Mouse (Mus musculus): Measurements from ENCODE around the gene Rnf40.
A peak's percentile ranks its signal among the peaks of the same experiment; 100 is the strongest.

Rnf40 gene

GRCm38 (mm10) chr7:127588011-127588871 lies at the start of gene Rnf40, which contains the start of gene Ccdc189:
Rnf40 (plus strand) TSS chr7:127588767.
Ccdc189 (minus strand) TSS chr7:127588595.
- peak; percentile 95 for DNase-seq (ENCODE audit: low read depth, low spot score)

DNA sequence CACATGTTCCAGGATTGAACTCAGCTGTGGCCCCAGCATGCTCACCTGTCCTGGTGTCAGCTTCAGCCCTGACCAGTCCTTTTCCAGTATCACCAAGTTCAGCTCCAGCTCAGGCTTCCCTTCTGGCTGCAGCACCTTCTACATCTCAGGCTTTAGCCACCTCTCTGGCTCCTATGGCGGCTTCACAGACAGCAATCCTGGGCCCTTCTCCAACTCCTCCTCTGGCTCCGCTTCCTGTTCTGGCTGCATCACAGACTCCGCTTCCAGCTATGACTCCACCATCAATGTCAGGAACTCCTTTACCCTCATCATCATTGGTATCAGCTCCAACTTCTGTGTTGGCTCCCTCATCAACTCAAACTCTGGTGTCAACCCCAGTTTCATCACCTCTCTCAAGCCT lies 46.9 kb upstream of the Rnf40 start:
- DNase-seq (ENCODE audit: low read depth, low spot score), result no peak

DNA sequence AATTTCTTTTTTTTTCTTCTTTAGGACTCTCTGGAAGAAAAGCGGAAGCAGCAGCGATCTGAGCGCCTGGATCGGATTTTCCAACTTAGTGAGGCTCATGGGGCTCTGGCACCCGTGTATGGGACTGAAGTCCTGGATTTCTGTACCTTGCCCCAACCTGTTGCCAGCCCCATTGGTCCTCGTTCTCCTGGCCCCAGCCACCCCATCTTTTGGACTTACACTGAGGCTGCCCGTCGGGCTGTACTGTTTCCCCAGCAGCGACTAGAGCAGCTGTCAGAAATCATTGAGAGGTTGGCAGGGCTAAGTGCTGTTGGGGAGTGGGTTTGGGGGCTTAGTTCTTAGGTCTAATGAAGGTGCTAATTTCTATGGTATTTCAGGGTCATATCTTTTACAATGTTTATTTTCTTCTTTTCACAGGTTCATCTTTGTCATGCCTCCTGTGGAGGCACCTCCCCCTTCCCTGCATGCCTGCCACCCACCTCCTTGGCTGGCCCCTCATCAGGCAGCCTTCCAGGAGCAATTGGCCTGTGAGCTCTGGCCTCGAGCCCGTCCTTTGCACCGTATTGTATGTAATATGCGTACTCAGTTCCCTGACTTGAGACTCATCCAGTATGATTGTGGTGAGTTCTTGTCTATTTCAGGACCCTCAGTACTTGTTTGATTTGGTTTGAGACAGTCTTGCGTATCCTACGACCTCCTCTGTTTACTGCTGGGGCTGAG lies 39.3 kb upstream of the Rnf40 start:
- no peak for DNase-seq (ENCODE audit: low read depth, low spot score)

- no peak for DNase-seq (ENCODE audit: low read depth, low spot score)
Measured at GRCm38 (mm10) chr7:127551558-127551957, 37.0 kb upstream of the Rnf40 start.

DNA sequence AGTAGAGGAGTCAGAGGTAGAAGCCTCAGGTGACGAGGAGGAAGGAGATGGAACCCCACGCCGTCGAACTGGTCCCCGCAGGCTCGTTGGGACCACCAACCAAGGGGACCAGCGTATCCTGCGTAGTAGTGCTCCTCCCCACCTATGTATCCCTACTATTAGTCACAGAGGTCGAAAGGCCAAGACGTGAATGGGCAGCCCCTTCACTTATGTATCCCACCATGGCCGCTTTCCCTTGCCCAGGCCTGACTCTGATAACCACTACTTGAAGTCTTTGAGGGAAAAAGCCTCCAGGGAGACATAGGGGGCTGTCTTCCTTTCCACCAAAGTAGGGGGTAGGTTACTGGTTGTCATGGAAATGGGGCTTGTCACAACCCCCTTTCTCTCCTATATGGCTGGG lies 28.0 kb upstream of the Rnf40 start:
- DNase-seq (ENCODE audit: low read depth, low spot score), result no peak

GRCm38 (mm10) chr7:127561340-127561858 lies 27.2 kb upstream of the Rnf40 start, which contains the start of gene Tmem265:
Tmem265 (plus strand) TSS chr7:127561390.
- no peak for DNase-seq (ENCODE audit: low read depth, low spot score)

GRCm38 (mm10) chr7:127564381-127565150 lies 24.0 kb upstream of the Rnf40 start:
- no peak for DNase-seq (ENCODE audit: low read depth, low spot score)

GRCm38 (mm10) chr7:127572895-127573471 lies 15.6 kb upstream of the Rnf40 start, which contains the start of gene Phkg2:
Phkg2 (plus strand) TSS chr7:127573340.
- peak; percentile 90 for DNase-seq (ENCODE audit: low read depth, low spot score)

DNA sequence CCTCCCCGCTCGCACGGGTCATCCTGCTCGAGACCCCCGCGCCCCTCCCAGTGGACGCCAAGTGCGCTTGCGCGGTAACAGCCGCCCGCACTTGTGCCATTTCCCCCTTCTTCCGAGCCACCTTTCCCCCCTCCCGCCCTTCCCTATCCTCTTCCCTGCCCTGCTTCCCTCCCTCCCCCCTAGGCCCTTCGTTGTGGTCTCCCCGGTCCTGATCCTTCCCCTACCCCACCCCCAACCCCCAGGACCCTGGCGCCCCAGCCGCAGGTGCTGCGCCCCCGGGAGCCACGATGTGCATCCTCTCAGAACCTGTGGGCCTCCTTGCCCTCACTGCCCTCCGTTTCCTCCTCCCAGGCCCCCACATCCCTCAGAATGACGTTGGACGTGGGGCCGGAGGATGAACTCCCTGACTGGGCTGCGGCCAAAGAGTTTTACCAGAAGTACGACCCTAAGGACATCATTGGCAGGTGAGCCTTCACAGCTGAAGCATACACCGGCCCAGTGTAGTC lies 15.0 kb upstream of the Rnf40 start:
- no peak for DNase-seq (ENCODE audit: low read depth, low spot score)

DNA sequence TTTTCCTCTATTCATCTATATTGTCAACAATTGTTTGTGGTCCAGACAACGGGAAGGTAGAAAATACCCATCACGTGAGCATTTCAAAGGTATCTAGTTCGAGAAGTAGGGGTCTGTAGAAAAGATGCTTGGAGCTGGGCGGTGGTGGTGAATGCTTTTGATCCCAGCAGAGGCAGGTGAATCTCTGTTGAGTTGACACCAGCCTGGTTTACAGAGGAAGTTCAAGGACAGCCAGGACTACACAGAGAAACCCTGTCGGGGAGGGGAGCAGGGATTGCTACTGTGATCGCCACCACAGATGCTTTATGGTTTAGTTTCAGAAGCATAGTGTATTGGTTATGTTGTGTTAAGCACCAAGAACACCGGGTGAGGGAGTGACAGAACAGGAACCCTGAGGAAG lies 14.5 kb upstream of the Rnf40 start:
- DNase-seq (ENCODE audit: low read depth, low spot score), result no peak

- no peak for DNase-seq (ENCODE audit: low read depth, low spot score)
Measured at GRCm38 (mm10) chr7:127583260-127583659, 5.3 kb upstream of the Rnf40 start.

- no peak for DNase-seq (ENCODE audit: low read depth, low spot score)
Measured at GRCm38 (mm10) chr7:127585031-127585430, 3.5 kb upstream of the Rnf40 start.

DNA sequence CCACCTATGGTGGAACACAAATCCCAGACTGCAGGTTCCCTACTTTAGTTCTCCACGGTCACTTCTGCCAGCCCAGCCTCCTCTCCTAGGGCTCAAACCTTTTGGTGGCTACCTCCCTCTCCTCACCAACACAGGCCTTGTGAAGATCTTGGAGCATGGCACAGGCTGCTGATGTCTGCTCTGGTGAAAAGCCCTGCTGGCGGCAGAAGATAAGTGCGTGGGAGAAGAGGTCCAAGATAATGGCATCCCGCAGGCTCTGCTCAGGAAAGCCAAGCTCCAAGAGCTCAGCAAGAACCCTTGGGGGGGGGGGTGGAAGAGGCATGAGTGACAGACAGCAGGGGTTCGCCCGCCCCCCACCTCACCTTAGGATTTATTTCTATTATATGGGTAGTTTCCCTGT lies 2.4 kb upstream of the Rnf40 start:
- no peak for DNase-seq (ENCODE audit: low read depth, low spot score)

- DNase-seq (ENCODE audit: low read depth, low spot score), result no peak
Measured at GRCm38 (mm10) chr7:127587196-127587595, 1.4 kb upstream of the Rnf40 start.

- no peak for DNase-seq (ENCODE audit: low read depth, low spot score)
Measured at GRCm38 (mm10) chr7:127588901-127589300, 334 bp downstream of the Rnf40 start.

- no peak for DNase-seq (ENCODE audit: low read depth, low spot score)
Measured at GRCm38 (mm10) chr7:127589637-127590036, 1.1 kb downstream of the Rnf40 start.

DNA sequence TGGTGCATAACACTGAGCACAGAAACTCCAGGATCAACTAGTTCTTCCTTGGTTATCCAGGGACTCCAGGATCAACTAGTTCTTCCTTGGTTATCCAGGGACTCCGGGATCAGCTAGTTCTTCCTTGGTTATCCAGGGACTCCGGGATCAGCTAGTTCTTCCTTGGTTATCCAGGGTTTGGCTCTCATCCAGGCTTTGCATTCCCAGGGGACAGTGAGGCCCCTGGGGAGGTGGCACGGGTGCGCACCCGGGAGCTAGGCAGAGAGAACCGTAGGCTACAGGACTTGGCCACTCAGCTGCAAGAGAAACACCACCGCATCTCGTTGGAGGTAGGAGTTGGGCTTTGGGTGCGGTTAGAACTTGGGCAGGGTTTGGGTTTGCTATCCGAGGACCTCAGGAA lies 2.5 kb downstream of the Rnf40 start:
- DNase-seq (ENCODE audit: low read depth, low spot score), result no peak

GRCm38 (mm10) chr7:127592575-127592974 lies 4.0 kb downstream of the Rnf40 start:
- DNase-seq (ENCODE audit: low read depth, low spot score), result no peak

DNA sequence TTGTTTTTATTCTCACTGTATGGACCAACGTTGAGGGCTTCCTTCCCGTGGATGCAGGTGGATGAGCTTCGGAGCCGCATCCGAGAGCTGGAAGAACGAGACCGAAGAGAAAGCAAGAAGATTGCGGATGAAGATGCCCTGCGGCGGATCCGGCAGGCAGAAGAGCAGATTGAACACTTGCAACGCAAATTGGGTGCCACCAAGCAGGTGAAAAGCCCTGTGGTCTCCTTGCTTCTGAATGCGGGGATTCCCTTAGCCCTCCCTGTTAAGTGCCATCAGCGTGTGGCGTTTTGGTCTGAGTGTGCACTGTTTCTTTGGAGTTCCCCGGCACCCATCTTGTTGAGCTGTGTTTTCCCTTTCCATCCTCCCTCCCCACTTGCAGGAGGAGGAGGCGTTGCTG lies 8.2 kb downstream of the Rnf40 start:
- DNase-seq (ENCODE audit: low read depth, low spot score), result no peak

DNA sequence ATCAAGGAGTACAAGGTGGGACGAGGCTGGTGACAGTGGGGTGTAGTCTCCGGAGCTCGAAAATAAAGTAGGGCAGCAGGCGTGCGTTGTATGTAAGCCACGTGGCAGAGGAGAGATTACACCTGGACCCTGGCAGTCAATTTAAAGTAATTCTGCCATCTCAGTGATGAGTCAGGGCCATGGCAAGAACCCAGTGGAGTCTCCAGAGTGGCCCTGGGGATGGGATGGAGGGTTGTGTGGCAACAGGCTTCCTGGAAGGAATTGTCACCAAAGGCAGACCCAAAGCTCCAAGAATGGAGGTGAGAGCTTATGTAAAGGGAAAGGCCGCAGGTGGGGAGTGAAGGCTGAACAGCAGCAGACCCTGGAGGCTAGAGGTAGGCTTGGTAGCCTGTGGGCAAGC lies 12.0 kb downstream of the Rnf40 start:
- no peak for DNase-seq (ENCODE audit: low read depth, low spot score)

- no peak for DNase-seq (ENCODE audit: low read depth, low spot score)
Measured at GRCm38 (mm10) chr7:127601735-127602134, 13.2 kb downstream of the Rnf40 start.
